Mouse (Mus musculus) intestine, embryonic 16.5 days (tissue): ENCODE results near the gene Abcb5. TPM values are rescaled to one million over a fixed set of nuclear protein-coding genes. Genes with fewer than 3 reads are reported as not detected.

ENCODE experiments used
- ATAC-seq: fragments of 200-750 bp; cut with Nextera tagmentation; 2 replicates; pipeline ENCODE4 v1.8.0; 2017; ENCODE audit warnings: moderate TSS enrichment, moderate library complexity
- H3K27ac ChIP-seq: fragments of 300-500 bp; sonication (generic); 2 replicates; pipeline ENCODE4 v1.5.1; 2014; ENCODE audit warnings: mild to moderate bottlenecking, low read length
- H3K27me3 ChIP-seq: fragments of 300-500 bp; sonication (generic); replicated peaks from 2 replicates; pipeline ENCODE4 v1.6.1; 2014; ENCODE audit warnings: low read length, control low read depth, mixed read lengths; ENCODE audit not compliant: control insufficient read depth, insufficient read depth
- H3K36me3 ChIP-seq: fragments of 300-500 bp; sonication (generic); 2 replicates; pipeline ENCODE4 v1.6.1; 2014; ENCODE audit warnings: low read length, control low read depth; ENCODE audit not compliant: control insufficient read depth, insufficient read depth
- H3K4me1 ChIP-seq: fragments of 300-500 bp; sonication (generic); 2 replicates; pipeline ENCODE4 v1.6.1; 2014; ENCODE audit warnings: low read length, control low read depth, mixed read lengths; ENCODE audit not compliant: control insufficient read depth, insufficient read depth
- H3K4me2 ChIP-seq: fragments of 300-500 bp; sonication (generic); 2 replicates; pipeline ENCODE4 v1.6.1; 2014; ENCODE audit warnings: low read depth, low read length, control low read depth
- H3K4me3 ChIP-seq: fragments of 300-500 bp; sonication (generic); 2 replicates; pipeline ENCODE4 v1.5.1; 2014; ENCODE audit warnings: mild to moderate bottlenecking, low read length
- H3K9ac ChIP-seq: fragments of 300-500 bp; sonication (generic); 2 replicates; pipeline ENCODE4 v1.6.1; 2014; ENCODE audit warnings: low read depth, low read length
- H3K9me3 ChIP-seq: fragments of 300-500 bp; sonication (generic); 2 replicates; pipeline ENCODE4 v1.6.1; 2016; ENCODE audit warnings: low read length, control low read depth; ENCODE audit not compliant: control insufficient read depth
- WGBS: fragments of 180-500 bp; shearing (Covaris S2); extraction: QIAGEN DNeasy Blood & Tissue Kit; methylation state at CpG from one replicate; pipeline ENCODE4 v1.1.7; 2014; 5-methylcytosine and 5-hydroxymethylcytosine counted together
- polyA plus RNA-seq: library from polyadenylated mRNA; unstranded; fragments of >200 nt; fragmentation: Nextera tagmentation; extraction: Ambion mirVana; gene quantifications from 2 replicates; pipeline ENCODE4 v1.2.1, GENCODE M21; 2015

The Abcb5 gene
- polyA plus RNA-seq, 1 experiment from 2014 or later = not detected

DNA sequence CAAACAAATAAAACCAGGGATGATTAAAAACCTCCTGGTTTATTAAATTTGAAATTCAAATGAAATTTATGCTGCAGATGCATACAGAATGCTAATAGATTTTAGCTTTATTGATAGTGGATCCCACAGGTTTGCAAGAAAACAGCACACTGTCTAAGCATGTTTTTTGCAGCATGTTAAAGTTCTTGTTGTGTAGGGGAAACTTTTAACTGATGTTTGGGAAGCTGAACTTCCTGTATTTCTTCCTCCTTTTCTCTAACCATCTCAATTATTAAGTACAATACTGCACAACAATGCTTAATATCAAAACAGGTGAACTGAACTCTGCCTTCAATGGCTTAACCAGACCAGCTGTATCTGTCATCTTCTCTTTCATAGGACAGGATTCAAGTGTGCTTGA, 122.1 kb downstream of the Abcb5 start:
- H3K4me3 ChIP-seq = no peak overlapping the region
- peaks cover 70% of the 10 kb centered on the region for H3K27me3 ChIP-seq
- no peak overlapping the region for H3K9ac ChIP-seq
- no peak overlapping the region for H3K27ac ChIP-seq
- no peaks in the 10 kb centered on the region for H3K9me3 ChIP-seq
- no peak overlapping the region for H3K4me2 ChIP-seq
- H3K36me3 ChIP-seq = no peaks in the 10 kb centered on the region
- ATAC-seq = no peak
- H3K4me1 ChIP-seq = peaks cover 10% of the 10 kb centered on the region

DNA sequence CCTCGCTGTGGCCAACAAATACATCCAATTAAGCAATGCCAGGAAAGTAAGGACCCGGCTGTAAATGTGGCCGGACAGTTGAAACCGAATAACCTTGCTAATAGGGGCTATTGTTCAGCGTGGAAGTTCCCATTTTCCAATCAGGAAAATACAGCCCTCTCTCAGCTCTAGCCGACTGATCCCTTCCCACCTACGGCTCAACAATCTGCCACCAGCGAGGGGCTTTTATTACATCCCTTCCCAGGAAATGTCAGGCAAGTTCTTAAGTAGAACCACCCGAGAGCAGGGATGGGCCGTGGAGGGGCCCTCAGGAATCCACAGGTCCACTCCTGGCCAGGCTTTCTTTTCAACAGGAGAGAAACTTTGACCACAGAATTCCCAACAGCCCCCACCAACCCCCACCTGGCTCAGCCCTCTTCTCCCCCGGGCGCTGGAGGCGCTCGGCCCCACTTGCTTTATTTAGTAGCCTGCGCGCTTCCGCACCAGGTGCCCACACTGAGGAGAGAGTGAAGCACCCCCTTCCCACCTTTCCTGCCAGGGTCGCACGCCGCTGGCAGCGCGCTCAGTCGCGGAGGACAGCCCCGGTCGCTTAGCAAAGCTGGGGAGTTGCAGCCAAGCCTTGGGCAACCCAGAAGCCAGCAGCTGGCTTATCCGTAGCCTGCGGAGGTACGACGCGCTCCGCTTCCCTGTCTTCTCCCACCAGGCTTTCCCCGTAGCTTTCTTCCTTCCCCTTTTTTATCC, 123.4 kb downstream of the Abcb5 start:
- Histone ChIP-seq H3K4me3 (no peak overlapping the region), H3K9me3 (no peaks in the 10 kb centered on the region), H3K9ac (no peak overlapping the region), H3K27ac (no peak overlapping the region), H3K27me3 (peaks cover 68% of the 10 kb centered on the region), H3K4me2 (no peak overlapping the region), H3K36me3 (no peaks in the 10 kb centered on the region), H3K4me1 (peaks cover 10% of the 10 kb centered on the region)
- WGBS = 1% methylated on average over 33 of the region's 33 CpGs
- no peak; the same call in 1 of the 2 replicates for ATAC-seq

DNA sequence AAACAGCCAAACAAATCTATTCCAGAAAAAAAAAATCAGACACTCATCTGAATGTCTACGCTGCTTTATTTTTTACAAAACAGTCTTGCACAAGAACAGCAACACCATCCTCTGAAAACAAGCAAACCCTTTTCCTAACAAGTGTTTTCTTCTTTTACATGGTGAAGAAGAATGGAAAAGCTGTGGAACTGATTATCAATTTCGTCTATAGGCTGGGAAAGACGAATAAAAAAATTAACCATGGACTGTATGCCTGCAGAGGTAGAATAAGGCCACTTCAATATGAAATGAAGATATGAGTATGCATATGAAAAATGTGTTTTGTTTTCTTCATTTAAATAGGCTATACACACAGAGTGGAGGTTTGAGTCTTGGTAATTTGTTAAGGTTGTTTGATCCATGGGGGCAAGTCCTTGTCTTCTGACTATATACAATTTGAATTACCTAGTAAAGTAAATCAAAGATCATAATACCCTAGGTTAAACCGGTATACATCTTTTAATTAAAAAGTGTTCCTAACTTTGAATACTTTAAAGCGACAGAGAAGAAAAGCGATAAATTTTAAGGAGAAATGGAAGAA, 124.2 kb downstream of the Abcb5 start:
- H3K27me3 ChIP-seq = peaks cover 69% of the 10 kb centered on the region
- no peak for ATAC-seq
- 11% methylated on average over 6 of the region's 6 CpGs for WGBS

DNA sequence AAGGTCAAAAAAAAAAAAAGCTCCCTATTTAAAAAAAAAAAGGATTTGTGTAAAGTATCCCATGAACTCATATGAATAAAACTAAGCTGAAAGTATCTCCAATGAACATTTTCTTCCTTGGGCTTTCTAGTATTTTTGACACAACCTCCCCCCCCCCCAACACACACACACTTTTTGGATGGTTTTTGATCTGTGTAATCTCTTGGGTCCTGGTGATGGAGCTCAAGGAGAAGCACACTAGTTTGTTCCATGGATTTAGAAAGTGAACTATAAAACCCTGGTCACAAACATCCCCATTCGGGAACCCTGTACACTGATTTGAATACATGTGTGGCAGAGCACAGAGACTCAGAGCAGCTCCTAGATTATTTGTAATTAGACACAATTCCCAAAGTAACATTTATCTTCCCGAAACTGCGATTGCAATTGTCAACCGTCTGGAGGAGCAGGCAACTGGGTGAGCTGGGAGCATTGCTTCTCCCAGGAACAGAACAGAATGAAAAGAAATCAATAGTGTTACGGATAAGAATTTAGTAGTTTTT, 124.8 kb downstream of the Abcb5 start:
- Histone ChIP-seq H3K4me1 (peaks cover 9% of the 10 kb centered on the region; the same call in 1 of the 2 replicates), H3K4me3 (no peak overlapping the region), H3K9ac (no peak overlapping the region), H3K9me3 (no peaks in the 10 kb centered on the region), H3K36me3 (no peaks in the 10 kb centered on the region), H3K27me3 (peaks cover 69% of the 10 kb centered on the region), H3K27ac (no peak overlapping the region), H3K4me2 (no peak overlapping the region)
- ATAC-seq = no peak
- 5% methylated on average over 5 of the region's 5 CpGs for WGBS

More for the DNA sequence above, 124.2 kb downstream of the Abcb5 start:
- Histone ChIP-seq H3K27ac (no peak overlapping the region), H3K4me2 (no peak overlapping the region), H3K4me3 (no peak overlapping the region), H3K4me1 (peaks cover 11% of the 10 kb centered on the region), H3K36me3 (no peaks in the 10 kb centered on the region), H3K9me3 (no peaks in the 10 kb centered on the region), H3K9ac (no peak overlapping the region)

DNA sequence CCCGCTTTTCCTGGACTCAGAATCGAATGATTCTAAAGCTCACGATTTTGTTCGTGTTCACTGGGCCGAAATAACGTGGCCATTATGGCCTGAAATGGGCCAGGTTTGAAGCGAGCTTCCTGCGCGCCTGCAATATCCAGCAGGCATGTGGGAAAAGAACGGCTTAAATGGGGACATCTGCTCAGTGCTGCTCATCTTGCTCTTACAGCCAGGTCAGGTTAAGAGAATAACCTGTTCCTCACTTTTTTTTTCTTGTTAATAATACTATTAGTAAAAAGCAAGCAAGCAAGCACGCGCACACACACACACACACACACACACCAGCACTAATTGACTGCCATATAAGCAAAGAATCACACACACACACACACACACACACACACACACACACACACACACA, 125.4 kb downstream of the Abcb5 start:
- no peak overlapping the region for H3K27ac ChIP-seq
- H3K27me3 ChIP-seq = peaks cover 69% of the 10 kb centered on the region
- no peak overlapping the region for H3K4me2 ChIP-seq
- H3K9ac ChIP-seq = no peak overlapping the region
- no peaks in the 10 kb centered on the region for H3K9me3 ChIP-seq
- no peak overlapping the region for H3K4me3 ChIP-seq
- H3K4me1 ChIP-seq = peaks cover 9% of the 10 kb centered on the region; the same call in 1 of the 2 replicates
- WGBS = 2% methylated on average over 12 of the region's 12 CpGs
- no peaks in the 10 kb centered on the region for H3K36me3 ChIP-seq
- ATAC-seq = no peak

DNA sequence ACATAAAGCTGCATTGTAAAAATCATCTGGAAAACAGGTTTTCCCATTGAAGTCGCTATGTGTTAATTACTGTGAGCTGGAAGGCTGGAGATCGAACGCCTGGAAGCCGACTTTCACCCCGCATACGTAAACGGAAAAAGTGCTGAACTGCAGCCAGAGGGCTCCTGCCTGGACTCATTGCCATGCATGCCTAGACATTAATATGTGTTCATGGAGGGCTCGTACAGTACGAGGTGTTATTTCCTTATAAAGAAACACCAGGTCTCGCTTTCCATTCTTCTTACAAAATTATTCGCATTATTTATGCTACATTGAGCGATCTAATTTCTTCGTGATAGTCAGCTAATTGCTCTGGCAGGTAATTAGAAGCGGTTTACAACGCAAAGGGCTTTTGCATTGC, 125.9 kb downstream of the Abcb5 start:
- Histone ChIP-seq H3K4me3 (no peak overlapping the region), H3K9me3 (no peaks in the 10 kb centered on the region), H3K4me2 (no peak overlapping the region), H3K27me3 (peaks cover 69% of the 10 kb centered on the region), H3K27ac (no peak overlapping the region), H3K9ac (no peak overlapping the region), H3K36me3 (no peaks in the 10 kb centered on the region), H3K4me1 (peaks cover 9% of the 10 kb centered on the region; the same call in 1 of the 2 replicates)
- ATAC-seq = no peak
- 2% methylated on average over 15 of the region's 15 CpGs for WGBS

DNA sequence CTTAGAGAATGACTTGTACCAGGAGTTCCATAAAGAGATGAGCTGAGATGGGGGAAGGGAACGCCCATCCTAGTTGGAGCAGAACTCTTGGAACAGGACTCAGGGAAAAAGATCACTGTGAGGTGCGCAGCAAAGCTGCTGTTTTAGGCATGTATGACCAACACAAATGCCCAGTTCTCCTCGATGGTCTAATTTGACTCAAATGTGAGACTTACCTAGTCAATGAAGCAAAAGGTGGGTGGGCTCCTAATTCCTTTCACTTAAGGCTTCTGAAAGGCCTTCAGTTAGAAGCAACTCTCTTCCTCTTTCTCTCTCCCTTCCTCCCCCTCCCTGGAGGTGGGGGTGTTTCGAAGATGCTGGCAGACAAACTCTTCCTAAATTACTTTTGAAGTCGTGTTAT, 126.8 kb downstream of the Abcb5 start:
- ATAC-seq = no peak
- Histone ChIP-seq H3K36me3 (no peaks in the 10 kb centered on the region), H3K4me2 (no peak overlapping the region), H3K9ac (no peak overlapping the region), H3K9me3 (no peaks in the 10 kb centered on the region), H3K27me3 (peaks cover 63% of the 10 kb centered on the region), H3K4me3 (no peak overlapping the region), H3K27ac (no peak overlapping the region), H3K4me1 (peaks cover 9% of the 10 kb centered on the region; the same call in 1 of the 2 replicates)
- WGBS = 9% methylated on average over 5 of the region's 5 CpGs

DNA sequence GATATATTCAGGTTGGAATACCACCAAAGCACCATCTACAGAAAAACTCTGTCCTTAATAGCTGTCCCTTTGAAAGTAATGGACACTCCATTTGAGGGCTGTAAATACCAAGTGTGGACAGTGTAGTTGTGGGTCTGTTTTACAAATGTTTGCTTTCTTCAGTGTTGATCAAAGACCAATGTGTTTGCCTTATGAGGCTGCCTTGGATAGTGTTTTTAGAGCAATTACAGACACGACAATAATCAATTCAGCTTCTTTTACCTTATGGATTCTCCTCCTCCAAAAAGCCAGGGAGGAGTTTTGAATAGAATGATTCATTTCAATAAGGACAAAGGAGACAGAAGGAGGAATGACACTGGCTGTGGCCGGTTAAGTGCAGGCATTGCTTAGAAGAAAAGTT, 128.0 kb downstream of the Abcb5 start:
- no peaks in the 10 kb centered on the region for H3K36me3 ChIP-seq
- H3K27ac ChIP-seq = no peak overlapping the region
- no peaks in the 10 kb centered on the region for H3K9me3 ChIP-seq
- H3K4me2 ChIP-seq = no peak overlapping the region
- WGBS = 3% methylated on average over 2 of the region's 2 CpGs
- ATAC-seq = no peak
- no peak overlapping the region for H3K4me3 ChIP-seq
- no peak overlapping the region for H3K9ac ChIP-seq
- H3K4me1 ChIP-seq = peaks cover 9% of the 10 kb centered on the region; the same call in 1 of the 2 replicates
- H3K27me3 ChIP-seq = peaks cover 52% of the 10 kb centered on the region

DNA sequence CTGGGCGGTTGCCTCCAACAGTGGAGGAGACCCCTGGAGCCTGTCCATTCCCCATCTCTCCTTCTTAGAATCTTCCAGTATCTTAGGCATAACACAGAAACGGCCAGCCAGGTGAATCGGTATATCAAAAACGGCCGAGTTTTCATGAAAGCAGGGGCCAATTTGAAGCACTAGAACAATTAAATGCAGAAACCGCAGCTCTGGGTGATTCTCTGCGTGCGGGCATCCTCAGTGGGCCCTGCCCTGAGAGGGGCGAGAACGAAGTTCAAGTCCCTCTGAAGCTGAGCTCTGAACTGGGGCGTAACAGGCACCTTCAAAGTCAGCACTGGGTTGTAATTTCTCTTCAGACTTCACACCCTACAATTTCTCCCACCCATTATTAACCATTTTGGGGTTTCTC, 128.9 kb downstream of the Abcb5 start:
- no peak for ATAC-seq

More for the DNA sequence above, 128.9 kb downstream of the Abcb5 start:
- WGBS = 2% methylated on average over 11 of the region's 11 CpGs
- H3K27me3 ChIP-seq = peaks cover 43% of the 10 kb centered on the region
- H3K27ac ChIP-seq = no peak overlapping the region
- H3K4me3 ChIP-seq = peak overlapping the region; percentile 58; the same call in 1 of the 2 replicates
- H3K4me1 ChIP-seq = peaks cover 9% of the 10 kb centered on the region; the same call in 1 of the 2 replicates
- H3K36me3 ChIP-seq = no peaks in the 10 kb centered on the region
- no peak overlapping the region for H3K9ac ChIP-seq
- H3K4me2 ChIP-seq = peak overlapping the region; percentile 92
- H3K9me3 ChIP-seq = no peaks in the 10 kb centered on the region
